Mouse (Mus musculus) left cerebral cortex, adult 8-10 months (tissue): ENCODE measurements around the gene Chst15. TPM values are rescaled to one million over a fixed set of nuclear protein-coding genes. Genes with fewer than 3 reads are reported as not detected.

Experiments used
- DNase-seq, 2 experiments: peaks; one replicate each; pipeline ENCODE4 v3.0.0; 2022; ENCODE audit warnings: low spot score in 2 of 2
- total RNA-seq, 4 experiments: library from RNA; stranded (reverse); gene quantifications; 2 replicates each; pipeline ENCODE4 v1.2.4; 2022

The Chst15 gene
- 10 to 100 TPM; 46.3 to 57.0 (median 52.6) TPM for total RNA-seq

GRCm38 (mm10) chr7:132317036-132317541 is at the start of gene Chst15:
TSS of gene Chst15 (minus strand) at chr7:132317228.
- peak in 1 of 2 experiments; percentile 42 for DNase-seq

- DNase-seq: no peak
Observed at GRCm38 (mm10) chr7:132365703-132366384, 48.8 kb upstream of the Chst15 start.

- DNase-seq: no peak
Observed at GRCm38 (mm10) chr7:132365111-132365510, 48.1 kb upstream of the Chst15 start.

GRCm38 (mm10) chr7:132364506-132364905 is 47.5 kb upstream of the Chst15 start:
- DNase-seq: no peak

- no peak for DNase-seq
Observed at GRCm38 (mm10) chr7:132360336-132360735, 43.3 kb upstream of the Chst15 start.

GRCm38 (mm10) chr7:132358709-132359108 is 41.7 kb upstream of the Chst15 start:
- no peak for DNase-seq

- no peak for DNase-seq
Observed at GRCm38 (mm10) chr7:132358250-132358649, 41.2 kb upstream of the Chst15 start.

GRCm38 (mm10) chr7:132357841-132358237 is 40.8 kb upstream of the Chst15 start:
- no peak for DNase-seq

GRCm38 (mm10) chr7:132356881-132357840 is 40.1 kb upstream of the Chst15 start:
- DNase-seq: no peak

- DNase-seq: no peak
Observed at GRCm38 (mm10) chr7:132356185-132356584, 39.2 kb upstream of the Chst15 start.

GRCm38 (mm10) chr7:132355767-132356166 is 38.7 kb upstream of the Chst15 start:
- DNase-seq: no peak

- no peak for DNase-seq
Observed at GRCm38 (mm10) chr7:132349075-132349572, 32.1 kb upstream of the Chst15 start.

- no peak for DNase-seq
Observed at GRCm38 (mm10) chr7:132347273-132348045, 30.4 kb upstream of the Chst15 start.

GRCm38 (mm10) chr7:132345526-132346070 is 28.6 kb upstream of the Chst15 start:
- DNase-seq: no peak

- DNase-seq: no peak
Observed at GRCm38 (mm10) chr7:132344606-132345005, 27.6 kb upstream of the Chst15 start.

- no peak for DNase-seq
Observed at GRCm38 (mm10) chr7:132343900-132344299, 26.9 kb upstream of the Chst15 start.

GRCm38 (mm10) chr7:132343146-132343545 is 26.1 kb upstream of the Chst15 start:
- no peak for DNase-seq

- no peak for DNase-seq
Observed at GRCm38 (mm10) chr7:132339041-132339839, 22.2 kb upstream of the Chst15 start.

- no peak for DNase-seq
Observed at GRCm38 (mm10) chr7:132338350-132338749, 21.3 kb upstream of the Chst15 start.
